Mouse (Mus musculus) lung, postnatal 0 days (tissue): ENCODE data around the gene Il13.

Experiments
- CTCF ChIP-seq: IDR thresholded peaks from 2 replicates; pipeline ENCODE4 v1.5.1; 2016; ENCODE audit warnings: antibody characterized with exemption, mild to moderate bottlenecking
- EP300 ChIP-seq: IDR thresholded peaks from 2 replicates; pipeline ENCODE4 v1.6.1; 2016; ENCODE audit warnings: antibody characterized with exemption, mild to moderate bottlenecking, control low read depth

- TF ChIP-seq CTCF (no peak), EP300 (no peak)
These were observed 43.4 kb downstream of the Il13 start for GRCm38 (mm10) chr11:53591116-53591515.
